Mouse (Mus musculus): Measurements from ENCODE around the gene Irak2. TPM values are rescaled to one million over a fixed set of nuclear protein-coding genes. Genes with fewer than 3 reads are reported as not detected.

Gene Irak2
- total RNA-seq, 2 experiments from 2014 or later, result 13.0 to 14.2 TPM

- intact Hi-C loops (cut with DNase I), result no loop called here
- no peak for DNase-seq (ENCODE audit: extremely low spot score in 1 of 2, low spot score in 2 of 2)
Observed at GRCm38 (mm10) chr6:113731296-113731695, 93.0 kb downstream of the Irak2 start.

GRCm38 (mm10) chr6:113737318-113738046 is 99.2 kb downstream of the Irak2 start:
- DNase-seq (ENCODE audit: extremely low spot score in 1 of 2, low spot score in 2 of 2), result no peak
- intact Hi-C loops (cut with DNase I), result no loop called here

- DNase-seq (ENCODE audit: extremely low spot score in 1 of 2, low spot score in 2 of 2), result peak; percentile 89 to 91
- intact Hi-C loops (cut with DNase I), result no loop called here
Observed at GRCm38 (mm10) chr6:113740236-113741217, 102.3 kb downstream of the Irak2 start, which contains the start of gene Sec13. TSS of gene Sec13 (minus strand) at chr6:113740743.

GRCm38 (mm10) chr6:113741425-113741824 is 103.2 kb downstream of the Irak2 start:
- no peak for DNase-seq (ENCODE audit: extremely low spot score in 1 of 2, low spot score in 2 of 2)
- intact Hi-C loops (cut with DNase I), result no loop called here

GRCm38 (mm10) chr6:113742321-113742720 is 104.1 kb downstream of the Irak2 start:
- intact Hi-C loops (cut with DNase I), result no loop called here
- no peak for DNase-seq (ENCODE audit: extremely low spot score in 1 of 2, low spot score in 2 of 2)

- DNase-seq (ENCODE audit: extremely low spot score in 1 of 2, low spot score in 2 of 2), result no peak
- intact Hi-C loops (cut with DNase I), result no loop called here
Observed at GRCm38 (mm10) chr6:113743111-113743510, 104.8 kb downstream of the Irak2 start.

Small RNA genes within 50 kb of the gene (microRNA-seq; reads per million reads assigned to microRNA genes)
- 3.2 reads per million, percentile 4 among the genes with 10 or more reads in this experiment for gene Mir7042

Other genes with a start within 250 kb of the Irak2 start
- gene Ttll3, start 249.2 kb upstream of the Irak2 start, total RNA-seq (2021), result 1 to 10 TPM; 6.1 to 8.1 TPM
- 10 to 100 TPM; 15.8 to 19.8 TPM for gene Rpusd3, start 219.1 kb upstream of the Irak2 start, total RNA-seq (2021)
- gene Cidec, start 202.7 kb upstream of the Irak2 start, total RNA-seq (2021), result not detected
- gene Jagn1, start 195.9 kb upstream of the Irak2 start, total RNA-seq (2021), result 10 to 100 TPM; 42.7 to 44.8 TPM
- under 1 TPM; 0.55 to 0.66 TPM for gene Il17re, start 180.0 kb upstream of the Irak2 start, total RNA-seq (2021)
- gene Il17rc, start 167.0 kb upstream of the Irak2 start, total RNA-seq (2021), result 1 to 10 TPM; 2.5 to 3.2 TPM
- gene Creld1, start 155.2 kb upstream of the Irak2 start, total RNA-seq (2021), result 10 to 100 TPM; 87.4 to 88.4 TPM
- gene Prrt3, start 136.5 kb upstream of the Irak2 start, total RNA-seq (2021), result 10 to 100 TPM; 34.1 to 36.0 TPM
- 10 to 100 TPM; 78.8 to 79.2 TPM for gene Emc3, start 106.8 kb upstream of the Irak2 start, total RNA-seq (2021)
- gene Fancd2, start 106.8 kb upstream of the Irak2 start, total RNA-seq (2021), result 1 to 10 TPM; 3.3 to 3.6 TPM
- gene Fancd2os, start 37.8 kb upstream of the Irak2 start, total RNA-seq (2021), result not detected
- gene Brk1, start 33.7 kb upstream of the Irak2 start, total RNA-seq (2021), result 100 to 1,000 TPM; 210 to 211 TPM
- gene Vhl, start 14.5 kb upstream of the Irak2 start, total RNA-seq (2021), result 10 to 100 TPM; 45.1 to 49.9 TPM
- 10 to 100 TPM; 79.2 to 90.2 TPM for gene Tatdn2, start 58.6 kb downstream of the Irak2 start, total RNA-seq (2021)
- not detected for gene Ghrl, start 81.4 kb downstream of the Irak2 start, total RNA-seq (2021)
- 10 to 100 TPM; 78.7 to 80.2 TPM for gene Sec13, start 102.3 kb downstream of the Irak2 start, total RNA-seq (2021)